Mouse (Mus musculus): ENCODE data around the gene Chmp1a.

- TF ChIP-seq CTCF (IDR thresholded peaks at IDR 0.05; ENCODE audit: extremely low read depth, insufficient read depth, insufficient read length, insufficient replicate concordance) (no peak), POLR2A (IDR thresholded peaks at IDR 0.05; ENCODE audit: low read depth, low read length) (no peak)
Observed at GRCm38 (mm10) chr8:123253451-123254098, 41.0 kb upstream of the Chmp1a start.
